Mouse (Mus musculus) left cerebral cortex, postnatal 14 days (tissue): Measurements from ENCODE around the gene 4930522H14Rik. TPM values are rescaled to one million over a fixed set of nuclear protein-coding genes. Genes with fewer than 3 reads are reported as not detected.

ENCODE experiments used
- DNase-seq, 2 experiments: peaks; one replicate each; pipeline ENCODE4 v3.0.0; 2021 to 2022; ENCODE audit warnings: low spot score in 2 of 2, mixed read lengths in 1 of 2
- intact Hi-C: fragments of 180-260 bp; cut with DNase I; formaldehyde crosslinking; loops from one replicate; pipeline ENCODE4 v1.15.1; 2025
- long read RNA-seq, 2 experiments: library from polyadenylated mRNA; stranded (forward); transcript quantifications; one replicate each; pipeline ENCODE4 v2.0.0; 2021
- total RNA-seq, 2 experiments: library from RNA; stranded (reverse); gene quantifications; 2 replicates each; pipeline ENCODE4 v1.2.3; 2021

4930522H14Rik gene
- not detected for total RNA-seq
- long read RNA-seq, experiment 1: 0 reads
- long read RNA-seq, experiment 2: 0 reads

GRCm38 (mm10) chr4:109531111-109531510 is at the start of gene 4930522H14Rik:
TSS of gene 4930522H14Rik (minus strand) at chr4:109531297.
- intact Hi-C loops: no loop called here
- no peak for DNase-seq

GRCm38 (mm10) chr4:109578356-109578755 is 47.3 kb upstream of the 4930522H14Rik start:
- DNase-seq: no peak
- intact Hi-C loops: loop anchor here (10.0 kb wide), 1 partner anchor 126 kb away; no protein-coding TSS in a partner anchor

- DNase-seq: peak; percentile 11 to 17
- intact Hi-C loops: loop anchor here (10.0 kb wide), 1 partner anchor 128 kb away; no protein-coding TSS in a partner anchor
Measured at GRCm38 (mm10) chr4:109576933-109577332, 45.8 kb upstream of the 4930522H14Rik start.

GRCm38 (mm10) chr4:109574845-109575244 is 43.7 kb upstream of the 4930522H14Rik start:
- intact Hi-C loops: loop anchor here (10.0 kb wide), 1 partner anchor 130 kb away; no protein-coding TSS in a partner anchor
- no peak for DNase-seq

GRCm38 (mm10) chr4:109574331-109574730 is 43.2 kb upstream of the 4930522H14Rik start:
- intact Hi-C loops: loop anchor here (10.0 kb wide), 1 partner anchor 130 kb away; no protein-coding TSS in a partner anchor
- DNase-seq: no peak

- intact Hi-C loops: loop anchor here (10.0 kb wide), 1 partner anchor 132 kb away; no protein-coding TSS in a partner anchor
- no peak for DNase-seq
Measured at GRCm38 (mm10) chr4:109572632-109573031, 41.5 kb upstream of the 4930522H14Rik start.

GRCm38 (mm10) chr4:109569421-109569820 is 38.3 kb upstream of the 4930522H14Rik start:
- intact Hi-C loops: no loop called here
- DNase-seq: peak; percentile 7 to 10

GRCm38 (mm10) chr4:109568959-109569358 is 37.9 kb upstream of the 4930522H14Rik start:
- DNase-seq: no peak
- intact Hi-C loops: no loop called here

- intact Hi-C loops: no loop called here
- no peak for DNase-seq
Measured at GRCm38 (mm10) chr4:109564711-109565110, 33.6 kb upstream of the 4930522H14Rik start.

GRCm38 (mm10) chr4:109550338-109551150 is 19.4 kb upstream of the 4930522H14Rik start:
- intact Hi-C loops: no loop called here
- peak in 1 of 2 experiments; percentile 3 for DNase-seq

GRCm38 (mm10) chr4:109547306-109547705 is 16.2 kb upstream of the 4930522H14Rik start:
- intact Hi-C loops: no loop called here
- DNase-seq: no peak

GRCm38 (mm10) chr4:109546538-109546937 is 15.4 kb upstream of the 4930522H14Rik start:
- intact Hi-C loops: no loop called here
- DNase-seq: no peak

- intact Hi-C loops: no loop called here
- DNase-seq: no peak
Measured at GRCm38 (mm10) chr4:109530245-109530816, 766 bp downstream of the 4930522H14Rik start.

- intact Hi-C loops: loop anchor here (10.0 kb wide), 1 partner anchor 200 kb away; no protein-coding TSS in a partner anchor
- peak; percentile 54 to 67 for DNase-seq
Measured at GRCm38 (mm10) chr4:109504885-109505284, 26.2 kb downstream of the 4930522H14Rik start.

GRCm38 (mm10) chr4:109498476-109498875 is 32.6 kb downstream of the 4930522H14Rik start:
- intact Hi-C loops: no loop called here
- DNase-seq: no peak

- intact Hi-C loops: no loop called here
- no peak for DNase-seq
Measured at GRCm38 (mm10) chr4:109493581-109493980, 37.5 kb downstream of the 4930522H14Rik start.

GRCm38 (mm10) chr4:109488812-109489211 is 42.3 kb downstream of the 4930522H14Rik start:
- intact Hi-C loops: no loop called here
- no peak for DNase-seq

- intact Hi-C loops: no loop called here
- no peak for DNase-seq
Measured at GRCm38 (mm10) chr4:109484621-109485020, 46.5 kb downstream of the 4930522H14Rik start, which contains the start of gene Rnf11. TSS of gene Rnf11 (minus strand) at chr4:109484728.

GRCm38 (mm10) chr4:109482701-109483100 is 48.4 kb downstream of the 4930522H14Rik start:
- intact Hi-C loops: no loop called here
- no peak for DNase-seq

GRCm38 (mm10) chr4:109481424-109481823 is 49.7 kb downstream of the 4930522H14Rik start:
- DNase-seq: no peak
- intact Hi-C loops: no loop called here
